Mouse (Mus musculus) c-Kit-positive CD71-negative TER-119-negative erythroid progenitor cells, embryonic 14.5 days (primary cell): Measurements from ENCODE around the gene Golph3.

Source experiments
- DNase-seq: peaks from one replicate; pipeline ENCODE4 v3.0.0-alpha.2; 2013; ENCODE audit warnings: low read depth

Golph3 gene

GRCm38 (mm10) chr15:12321091-12321787 is at the start of gene Golph3:
Gene Golph3 (plus strand): TSS chr15:12321450.
- peak; percentile 81 for DNase-seq

GRCm38 (mm10) chr15:12273325-12274052 is 47.8 kb upstream of the Golph3 start:
- no peak for DNase-seq

- DNase-seq: no peak
Observed at GRCm38 (mm10) chr15:12274053-12274769, 47.0 kb upstream of the Golph3 start.

GRCm38 (mm10) chr15:12275091-12275623 is 46.1 kb upstream of the Golph3 start:
- DNase-seq: no peak

- no peak for DNase-seq
Observed at GRCm38 (mm10) chr15:12279816-12280215, 41.4 kb upstream of the Golph3 start.

- no peak for DNase-seq
Observed at GRCm38 (mm10) chr15:12284794-12285534, 36.3 kb upstream of the Golph3 start.

- DNase-seq: no peak
Observed at GRCm38 (mm10) chr15:12285535-12285809, 35.8 kb upstream of the Golph3 start.

- DNase-seq: no peak
Observed at GRCm38 (mm10) chr15:12290330-12290729, 30.9 kb upstream of the Golph3 start.

GRCm38 (mm10) chr15:12291757-12292156 is 29.5 kb upstream of the Golph3 start:
- DNase-seq: no peak

- no peak for DNase-seq
Observed at GRCm38 (mm10) chr15:12296228-12296627, 25.0 kb upstream of the Golph3 start.

- no peak for DNase-seq
Observed at GRCm38 (mm10) chr15:12298231-12298737, 23.0 kb upstream of the Golph3 start.

- DNase-seq: no peak
Observed at GRCm38 (mm10) chr15:12301771-12302170, 19.5 kb upstream of the Golph3 start.

- DNase-seq: no peak
Observed at GRCm38 (mm10) chr15:12306188-12307071, 14.8 kb upstream of the Golph3 start.

GRCm38 (mm10) chr15:12307114-12307513 is 14.1 kb upstream of the Golph3 start:
- no peak for DNase-seq

- no peak for DNase-seq
Observed at GRCm38 (mm10) chr15:12308539-12308938, 12.7 kb upstream of the Golph3 start.

GRCm38 (mm10) chr15:12310676-12311075 is 10.6 kb upstream of the Golph3 start:
- DNase-seq: no peak

- no peak for DNase-seq
Observed at GRCm38 (mm10) chr15:12311465-12311864, 9.8 kb upstream of the Golph3 start.

- DNase-seq: no peak
Observed at GRCm38 (mm10) chr15:12313255-12313654, 8.0 kb upstream of the Golph3 start.

- DNase-seq: no peak
Observed at GRCm38 (mm10) chr15:12314584-12314983, 6.7 kb upstream of the Golph3 start.

- DNase-seq: no peak
Observed at GRCm38 (mm10) chr15:12315996-12316395, 5.3 kb upstream of the Golph3 start.

GRCm38 (mm10) chr15:12317290-12317689 is 4.0 kb upstream of the Golph3 start:
- DNase-seq: no peak
